Mouse (Mus musculus) monocyte, adult 5-6 weeks (primary cell): ENCODE measurements around the gene Gm2a. TPM values are rescaled to one million over a fixed set of nuclear protein-coding genes. Genes with fewer than 3 reads are reported as not detected.

Experiments
- ATAC-seq: fragments of 153-309, 156-312 bp; replicated peaks from 2 replicates; pipeline ENCODE4 v1.8.0; 2017; ENCODE audit warnings: mild to moderate bottlenecking; ENCODE audit not compliant: low TSS enrichment, insufficient number of reproducible peaks, severe bottlenecking, poor library complexity, low FRiP score
- total RNA-seq: library from RNA; stranded (forward); fragments of 200-1000, 200-491, 200-594 nt; gene quantifications from 3 replicates; pipeline ENCODE4 v1.2.3, GENCODE M21; 2017

Gene Gm2a
- total RNA-seq = 182 to 271 TPM (median 223 TPM) in 3 replicates

DNA sequence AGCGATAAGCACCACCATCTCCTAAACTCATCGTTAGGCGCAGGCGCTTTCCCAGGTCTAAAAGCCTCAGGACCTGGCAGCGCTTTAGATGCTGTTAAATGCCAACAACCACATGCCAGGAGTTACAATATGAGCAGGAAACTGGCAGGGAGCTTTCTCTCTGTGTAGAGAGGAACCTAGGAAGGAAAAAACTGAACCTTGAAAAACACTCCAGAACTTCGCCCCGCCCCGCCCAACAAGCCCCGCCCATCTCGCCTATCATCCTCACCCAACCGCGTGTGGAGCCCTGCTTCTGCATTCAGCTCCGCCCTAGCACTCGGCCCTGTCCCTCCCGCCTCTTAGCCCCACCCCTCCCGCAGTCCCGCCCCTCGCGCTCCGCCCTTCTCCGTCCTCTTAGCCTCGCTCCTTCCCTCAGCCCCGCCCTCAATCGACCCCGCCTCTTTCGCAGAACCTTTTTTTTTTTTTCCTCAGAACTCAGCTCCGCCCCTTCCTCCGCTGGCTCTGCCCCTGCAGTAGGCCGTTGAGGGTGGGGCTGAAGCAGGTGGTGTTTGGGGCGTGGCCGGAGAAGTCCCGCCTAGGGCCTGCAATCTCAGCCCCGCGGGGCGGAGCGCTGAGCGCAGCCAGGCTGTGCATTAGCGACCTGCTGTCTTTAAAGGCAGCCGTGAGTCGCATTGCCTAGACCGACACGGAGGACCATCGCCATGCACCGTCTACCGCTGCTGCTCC is at the start of gene Gm2a:
Gm2a (plus strand) TSS at position 653 of the 726 bp plus-strand sequence.
- ATAC-seq = peak; percentile 91

DNA sequence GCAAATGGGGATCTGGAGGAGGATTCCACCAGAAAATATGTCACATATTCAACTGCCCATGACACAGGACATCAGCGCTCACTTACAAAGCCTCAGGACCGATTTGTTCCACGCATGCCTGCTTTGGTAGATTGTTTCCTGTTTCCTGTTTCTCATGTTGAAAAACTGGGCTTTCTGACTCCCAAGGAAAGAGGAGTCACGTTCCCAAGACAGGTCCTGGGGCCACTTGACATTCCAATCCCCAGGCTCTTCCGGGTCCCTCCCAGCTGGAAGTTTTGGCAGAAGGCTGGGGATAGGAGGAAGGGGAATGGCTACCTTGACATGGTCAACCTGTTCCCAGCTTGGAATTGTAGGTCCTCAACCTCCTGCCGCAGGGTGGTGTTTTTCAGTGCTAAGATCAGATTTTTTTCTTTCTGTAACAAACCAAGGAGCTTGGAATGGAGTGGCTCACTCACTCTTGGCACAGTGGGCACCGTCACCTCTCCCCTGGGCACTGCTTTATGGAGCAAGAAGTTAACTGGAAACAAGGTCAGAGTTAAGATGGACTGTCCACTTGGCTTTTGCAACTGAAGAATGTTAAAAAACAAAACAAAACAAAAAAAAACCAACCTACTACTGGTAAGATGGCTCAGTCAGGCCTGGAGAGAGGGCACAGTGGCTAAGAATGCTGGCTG is 46.9 kb upstream of the Gm2a start:
- ATAC-seq = no peak

DNA sequence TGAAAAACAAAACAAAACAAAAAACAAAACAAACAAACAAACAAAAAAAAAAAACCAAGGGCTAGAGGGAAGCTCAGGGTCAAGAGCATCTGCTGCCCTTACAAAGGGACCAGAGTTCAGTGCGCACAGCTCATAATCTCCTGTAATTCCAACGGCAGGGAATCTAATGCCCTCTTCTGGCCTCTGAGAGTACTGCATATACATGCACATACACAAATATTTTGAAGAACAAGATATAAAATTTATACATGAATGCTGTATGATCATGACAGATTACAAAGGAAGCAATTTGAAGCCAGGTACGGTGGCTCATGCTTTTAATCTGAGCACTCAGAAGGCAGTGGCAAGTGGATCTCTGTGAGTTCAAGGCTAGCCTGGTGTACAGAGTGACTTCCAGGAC is 40.4 kb upstream of the Gm2a start:
- no peak for ATAC-seq

DNA sequence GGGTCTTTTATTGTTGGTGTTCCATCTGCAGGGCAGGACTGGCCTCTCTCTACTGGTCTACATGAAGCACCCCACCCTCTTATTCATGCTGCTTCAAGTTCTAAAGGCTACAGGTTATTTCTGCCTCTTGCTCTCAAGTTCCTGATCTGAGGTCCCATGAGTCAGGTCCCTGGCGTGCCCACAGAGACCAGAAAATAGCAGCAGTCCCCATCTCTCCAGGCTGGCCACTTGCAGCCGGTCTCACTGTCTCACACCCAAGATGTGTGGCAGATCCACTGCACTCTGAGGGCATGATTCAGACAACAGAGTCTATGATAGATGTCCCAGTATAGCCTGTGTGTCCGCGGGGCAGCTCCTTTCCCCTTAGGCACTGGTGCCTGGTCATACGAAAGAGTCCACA is 37.1 kb upstream of the Gm2a start:
- no peak for ATAC-seq

DNA sequence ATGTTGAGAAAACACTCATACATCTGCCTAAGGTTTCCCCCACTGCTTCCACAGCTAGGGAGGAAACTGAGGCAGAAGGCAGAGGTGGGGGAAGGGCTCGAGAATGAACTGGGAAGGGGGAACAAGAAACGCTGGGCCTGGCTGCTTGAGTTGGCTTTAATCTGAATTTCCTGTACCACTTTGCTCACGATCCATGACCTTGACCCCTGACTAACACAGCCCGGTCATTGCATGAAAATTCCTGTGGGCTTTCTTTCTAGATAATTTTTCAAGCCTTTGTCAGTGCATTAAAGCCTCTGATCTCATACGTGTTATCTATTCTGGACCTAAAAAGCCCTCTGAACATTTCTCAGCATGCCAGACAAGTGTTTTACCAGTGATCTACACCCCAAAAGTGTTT is 35.1 kb upstream of the Gm2a start:
- ATAC-seq = no peak

DNA sequence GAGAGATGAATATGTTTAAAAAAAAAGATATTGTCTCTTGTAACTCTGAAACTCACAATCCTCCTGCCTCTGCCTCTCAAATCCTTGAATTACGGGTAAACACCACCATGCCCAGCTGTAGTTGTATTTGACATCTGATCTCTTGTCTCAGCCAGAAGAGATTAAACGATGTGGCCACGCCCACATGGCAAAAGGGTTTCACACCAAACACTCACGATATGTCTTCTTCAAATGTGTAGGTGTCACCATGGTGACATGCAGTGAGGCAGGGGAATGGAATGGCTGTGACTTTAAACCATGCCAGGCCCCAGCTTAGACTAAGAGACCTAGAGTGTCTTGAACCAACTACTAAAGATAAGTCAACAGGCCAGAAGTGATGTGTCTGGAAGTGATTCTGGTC is 31.0 kb upstream of the Gm2a start:
- no peak for ATAC-seq

DNA sequence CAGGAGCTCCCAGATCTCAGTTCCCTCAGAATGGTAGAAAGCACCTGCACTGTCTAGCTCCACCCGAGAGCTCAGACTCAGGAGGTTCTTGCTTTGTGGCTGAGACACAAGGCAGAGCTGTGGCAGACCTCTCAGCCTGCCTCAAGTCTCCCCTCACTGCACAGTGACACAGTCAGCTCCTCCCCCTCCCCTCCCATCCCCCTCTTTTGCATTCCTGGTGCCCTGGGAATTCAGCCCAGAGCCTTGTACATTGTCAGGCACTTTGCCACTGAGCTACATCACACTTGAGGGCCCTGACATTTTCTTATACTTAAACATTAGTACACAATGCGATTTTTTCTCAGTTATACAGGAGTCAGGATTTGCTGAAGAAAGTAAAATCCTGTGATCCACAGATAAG is 28.9 kb upstream of the Gm2a start:
- no peak for ATAC-seq

DNA sequence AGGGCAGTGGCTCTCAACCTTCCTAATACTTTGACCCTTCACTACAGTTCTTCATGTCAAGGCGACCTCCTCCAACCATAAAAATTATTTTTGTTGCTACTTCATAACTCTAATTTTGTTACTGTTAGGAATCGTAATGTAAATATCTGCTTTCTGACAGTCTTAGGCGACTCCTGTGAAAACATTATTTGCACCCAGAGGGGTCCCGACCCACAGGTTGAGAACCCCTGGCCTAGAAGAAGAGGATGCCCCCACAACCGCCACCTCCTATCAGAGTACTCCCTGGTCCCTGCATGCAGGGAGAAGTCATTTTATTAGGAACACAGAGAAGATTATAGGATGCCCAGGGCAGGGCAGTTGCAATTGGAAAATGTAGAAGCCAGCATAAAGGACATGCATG is 26.6 kb upstream of the Gm2a start:
- ATAC-seq = no peak

DNA sequence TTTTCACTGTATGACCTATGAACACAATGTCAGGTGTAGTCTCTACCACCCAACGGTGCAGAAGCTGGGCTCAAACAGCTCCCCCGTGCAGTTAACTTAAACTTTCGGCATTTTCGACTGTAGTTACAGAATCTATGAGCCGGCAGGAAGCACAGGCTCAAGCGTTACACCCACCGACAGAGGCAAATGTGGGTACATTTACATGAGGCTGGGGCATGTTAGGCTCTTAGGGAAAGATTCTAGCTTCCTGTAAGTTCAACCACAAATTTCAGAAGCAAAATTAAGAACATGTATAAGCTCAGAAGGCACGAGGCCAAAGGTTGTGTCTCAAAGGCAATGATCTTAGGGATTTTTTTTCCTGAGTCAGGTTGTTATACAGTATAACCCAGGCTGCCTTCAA is 25.4 kb upstream of the Gm2a start:
- 0 out of 2 replicates have a peak, but pooled peaks have one; percentile 21 for ATAC-seq

DNA sequence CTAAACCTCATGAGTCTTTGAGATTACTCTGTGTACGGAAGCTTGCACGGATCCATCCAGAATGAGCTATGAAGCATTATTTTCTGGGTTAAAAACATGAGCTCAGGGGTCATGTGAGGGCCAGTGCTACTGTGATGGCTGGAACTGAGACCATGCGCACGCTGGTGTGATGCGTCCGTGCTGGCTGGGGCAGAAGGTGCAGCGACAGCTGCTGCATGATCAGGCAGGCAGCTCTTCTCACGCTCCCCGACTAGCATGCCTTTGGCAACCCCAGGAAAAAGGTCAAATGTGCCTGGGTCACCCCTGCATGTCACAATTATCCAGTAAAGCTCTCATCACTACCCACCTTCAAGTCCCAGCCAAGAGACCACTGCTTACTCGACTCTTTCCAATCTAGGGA is 24.7 kb upstream of the Gm2a start:
- no peak for ATAC-seq

DNA sequence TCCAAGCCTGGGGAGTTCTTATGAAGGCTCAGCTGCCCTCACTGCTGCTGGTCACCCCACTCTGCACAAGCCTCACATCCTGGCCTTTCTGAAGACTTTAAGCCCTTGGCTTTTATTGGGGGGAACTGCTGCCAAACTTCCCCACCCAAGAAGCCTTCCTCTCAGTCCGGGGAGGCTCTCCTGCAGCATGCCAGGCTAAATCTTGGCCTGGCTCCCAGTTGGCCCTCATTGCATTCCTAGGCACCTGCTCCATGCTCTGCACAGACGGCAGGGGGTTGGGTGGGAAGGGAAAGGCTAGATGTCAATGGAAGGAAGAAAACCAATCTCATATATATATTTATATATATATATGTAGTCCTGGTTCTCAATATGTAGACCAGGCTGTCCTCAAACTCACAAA is 22.3 kb upstream of the Gm2a start:
- ATAC-seq = no peak

DNA sequence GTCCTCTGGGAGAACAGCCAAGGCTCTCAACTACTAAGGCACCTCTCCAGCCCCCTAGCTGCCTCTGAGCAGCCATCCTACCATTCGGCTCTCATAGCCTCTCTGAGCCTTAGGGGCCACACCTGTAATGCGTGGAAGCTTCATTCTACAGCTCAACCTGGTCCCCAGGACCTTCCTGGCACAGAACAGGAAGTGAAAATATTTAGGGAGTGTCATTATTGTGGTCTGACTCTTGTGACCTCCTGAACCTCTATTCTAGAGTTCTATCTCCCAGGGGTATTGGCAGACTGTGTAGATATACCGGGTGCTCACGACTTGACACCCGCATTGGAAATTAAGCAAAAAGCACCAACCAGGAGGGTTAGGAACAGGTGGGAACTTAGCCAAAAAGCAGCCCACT is 21.7 kb upstream of the Gm2a start:
- peak; percentile 54 for ATAC-seq

DNA sequence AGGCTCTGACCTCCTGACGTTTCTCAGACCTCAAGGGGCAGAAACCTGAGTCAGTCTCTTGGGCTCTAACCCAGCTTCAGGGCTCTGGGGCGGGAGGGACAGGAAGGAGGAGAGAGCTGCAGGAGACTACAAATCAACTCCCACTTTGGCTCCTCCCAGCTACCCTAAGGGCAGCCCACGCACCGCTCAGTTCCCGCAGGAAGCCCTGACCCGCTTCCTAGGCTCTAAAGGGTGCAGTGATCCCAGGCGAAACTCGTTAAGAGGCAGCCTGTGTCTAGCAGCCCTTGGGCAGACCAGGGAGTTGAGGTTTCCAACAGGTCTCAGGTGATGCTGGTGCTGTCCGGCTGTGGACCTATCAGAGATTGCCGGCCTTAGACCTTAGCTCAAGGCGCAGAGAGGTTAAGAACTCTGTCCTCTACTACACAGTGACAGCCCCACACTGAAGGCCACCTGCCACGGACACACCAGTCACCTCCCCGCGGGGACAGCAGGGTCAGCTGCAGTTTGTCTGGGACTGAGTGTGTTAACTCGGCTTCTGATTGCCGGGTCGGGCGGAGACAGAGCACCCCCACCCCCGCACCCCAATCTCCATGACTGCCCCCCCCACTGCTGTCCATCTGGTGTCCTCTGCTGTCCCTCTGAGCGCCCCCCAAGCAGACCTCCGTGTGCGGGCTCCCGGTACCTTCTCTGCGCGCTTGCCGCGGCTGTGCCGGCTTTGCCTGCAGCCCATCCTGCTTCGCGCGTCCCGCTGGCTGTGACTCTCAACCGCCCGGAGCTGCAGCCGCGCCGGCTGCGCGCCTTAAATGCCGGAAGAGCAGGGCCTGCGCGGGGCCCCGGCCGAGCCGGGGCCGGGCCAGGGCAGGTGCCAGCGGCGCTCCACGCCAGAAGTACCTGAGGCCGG is 20.3 kb upstream of the Gm2a start, which contains the start of gene Ccdc69:
Ccdc69 (minus strand) TSS at position 801 of the 901 bp plus-strand sequence.
- ATAC-seq = peak; percentile 73

DNA sequence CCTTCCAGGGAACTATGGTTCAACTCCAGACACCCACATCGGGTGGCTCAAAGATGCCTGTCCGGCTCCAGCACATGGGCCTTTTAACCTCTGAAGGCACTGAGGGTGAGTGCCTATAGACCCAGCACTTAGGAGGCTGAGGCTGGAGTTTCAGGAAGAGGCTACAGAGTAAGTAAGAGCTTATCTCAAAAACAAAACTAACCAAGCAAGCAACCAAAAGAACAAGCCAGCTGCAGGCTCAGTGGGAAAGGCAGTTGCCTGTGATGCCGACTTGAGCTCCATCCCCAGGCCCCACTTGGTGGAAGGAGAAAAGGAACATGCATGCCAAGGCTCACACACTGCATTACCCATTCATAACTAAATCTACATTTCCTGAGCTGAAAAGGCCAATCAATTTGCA is 19.4 kb upstream of the Gm2a start:
- no peak for ATAC-seq

DNA sequence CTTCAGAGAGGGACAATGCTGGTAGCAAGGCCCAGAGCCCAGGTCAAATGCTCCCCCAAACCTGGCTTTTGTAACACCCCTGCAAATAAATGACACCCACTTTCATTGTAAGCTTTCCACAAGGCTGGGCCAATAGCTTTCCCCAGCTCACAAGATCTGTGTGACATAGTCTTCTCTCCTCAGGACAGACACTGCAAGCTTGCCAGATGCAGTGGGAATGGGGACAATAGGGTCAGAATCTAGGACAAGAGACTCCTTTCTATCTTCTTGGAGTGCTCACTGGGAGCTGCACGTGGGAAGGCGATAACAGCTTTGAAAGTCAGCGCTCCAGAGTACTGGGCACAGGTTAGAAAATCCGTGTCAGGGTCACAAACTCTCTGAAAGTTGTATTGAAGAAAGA is 18.7 kb upstream of the Gm2a start:
- no peak for ATAC-seq

DNA sequence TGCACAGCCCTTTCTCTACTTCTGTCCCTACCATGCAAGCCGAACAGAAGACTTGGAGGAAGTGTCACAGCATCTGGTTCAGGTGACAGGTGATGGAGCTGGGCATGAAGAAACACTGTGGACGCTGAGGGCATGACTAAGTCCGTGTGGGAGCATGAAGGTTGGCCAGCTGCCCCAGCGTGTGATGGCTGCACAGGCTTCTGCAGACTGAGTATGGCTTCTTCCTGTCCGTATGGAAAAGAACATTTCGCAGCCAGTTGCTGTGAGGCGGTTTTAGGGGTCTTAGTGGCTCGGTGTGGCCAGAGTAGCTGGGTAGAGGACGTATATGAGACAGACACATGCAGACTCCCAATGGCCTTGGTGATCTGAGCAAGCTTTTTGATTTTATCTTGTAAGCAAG is 16.7 kb upstream of the Gm2a start:
- ATAC-seq = no peak

DNA sequence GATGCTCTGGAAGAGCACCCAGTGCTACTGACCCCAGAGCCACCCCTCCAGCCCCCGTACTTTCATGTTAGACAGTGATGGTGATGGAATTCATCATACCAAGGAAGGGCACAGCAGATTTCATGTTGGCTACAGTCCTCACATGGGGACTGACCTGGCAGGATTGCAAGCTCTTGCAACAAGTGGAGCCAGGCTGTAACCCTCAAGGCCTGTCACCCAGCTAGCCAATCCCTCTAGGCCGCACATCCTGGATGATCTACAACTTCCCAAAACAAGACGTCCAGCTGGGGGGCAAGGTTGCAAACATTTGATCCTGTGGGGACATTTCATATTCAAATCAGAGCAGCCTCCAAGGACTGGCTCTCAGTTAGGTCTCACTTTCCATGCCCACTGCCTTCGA is 13.3 kb upstream of the Gm2a start:
- no peak for ATAC-seq

DNA sequence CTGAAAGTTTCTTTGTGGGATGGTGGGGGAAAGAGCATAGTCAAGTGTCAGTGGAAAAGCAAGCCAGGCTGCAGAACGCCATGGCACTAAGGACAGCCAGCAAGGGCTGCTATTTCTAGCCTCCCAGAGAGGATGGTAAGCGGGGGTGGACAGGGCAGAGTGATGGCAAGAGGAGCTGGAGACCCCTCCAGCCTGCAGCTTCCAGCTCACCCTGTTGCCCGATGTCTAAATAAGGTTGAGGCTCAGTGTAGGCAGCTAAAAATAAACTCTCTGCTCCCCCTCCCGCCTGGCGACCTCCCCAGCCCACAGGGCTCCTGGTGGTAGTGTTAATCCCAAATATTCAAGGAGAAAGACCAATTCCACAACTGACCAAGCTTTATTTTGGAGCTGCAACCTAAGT is 12.5 kb upstream of the Gm2a start:
- no peak for ATAC-seq

DNA sequence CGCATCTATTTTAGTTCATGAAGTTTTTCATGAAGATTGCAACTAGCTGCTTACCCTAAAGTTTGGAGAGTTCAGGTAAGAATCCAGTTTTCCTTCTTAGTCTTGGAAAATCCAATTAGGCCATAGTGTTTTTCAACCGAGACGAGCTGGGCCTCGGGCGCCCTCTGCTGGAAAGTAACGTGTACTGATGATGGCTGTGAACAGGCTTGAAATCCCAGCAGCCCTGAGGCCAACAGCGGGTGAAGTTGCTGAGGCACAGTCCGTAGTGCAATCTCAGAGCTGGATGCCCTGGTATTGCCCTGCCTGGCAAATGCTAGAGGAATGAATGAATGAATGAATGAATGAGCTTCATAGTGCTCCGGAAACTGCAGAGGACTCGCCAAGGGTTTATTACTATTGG is 10.9 kb upstream of the Gm2a start:
- ATAC-seq = peak; percentile 90
